Mouse (Mus musculus) MEL (cell line): ENCODE results near the gene Runx1.

Experiments used
- CTCF ChIP-seq, 3 experiments: IDR thresholded peaks in 2 of 3; conservative IDR thresholded peaks in 1 of 3; 2 replicates each; pipeline ENCODE4 v1.5.1; 2011 to 2012; ENCODE audit warnings: low read length in 3 of 3, low read depth in 2 of 3, mild to moderate bottlenecking in 2 of 3, improper control_type of control experiment in 1 of 3, inconsistent platforms in 1 of 3, mixed read lengths in 1 of 3, moderate library complexity in 1 of 3; ENCODE audit not compliant: control insufficient read depth in 1 of 3, insufficient read depth in 1 of 3, poor library complexity in 1 of 3, severe bottlenecking in 1 of 3
- ELF1 ChIP-seq: IDR thresholded peaks from 2 replicates; pipeline ENCODE4 v1.6.1; 2014; ENCODE audit warnings: low read depth, mild to moderate bottlenecking, inconsistent platforms, low read length, improper control_type of control experiment, moderate library complexity
- ETS1 ChIP-seq: IDR thresholded peaks from 2 replicates; pipeline ENCODE4 v1.6.1; 2012; ENCODE audit warnings: low read depth, mild to moderate bottlenecking, inconsistent platforms, low read length, improper control_type of control experiment, moderate library complexity
- HCFC1 ChIP-seq: IDR thresholded peaks from 2 replicates; pipeline ENCODE4 v1.6.1; 2012; ENCODE audit warnings: low read depth, mild to moderate bottlenecking, inconsistent platforms, low read length, improper control_type of control experiment, moderate library complexity
- MYB ChIP-seq: IDR thresholded peaks from 2 replicates; pipeline ENCODE4 v1.6.1; 2011; ENCODE audit warnings: mild to moderate bottlenecking, low read depth, low read length, improper control_type of control experiment
- NRF1 ChIP-seq: IDR thresholded peaks from 2 replicates; pipeline ENCODE4 v1.6.1; 2014; ENCODE audit warnings: low read depth, mild to moderate bottlenecking, inconsistent platforms, low read length, improper control_type of control experiment, moderate library complexity; ENCODE audit not compliant: poor library complexity, insufficient read depth, severe bottlenecking
- POLR2A ChIP-seq, 2 experiments: IDR thresholded peaks; 2 replicates each; pipeline ENCODE4 v1.6.1; 2011 to 2012; ENCODE audit warnings: low read length in 2 of 2, mild to moderate bottlenecking in 2 of 2, control low read depth in 1 of 2, improper control_type of control experiment in 1 of 2, low read depth in 1 of 2, moderate library complexity in 1 of 2; ENCODE audit not compliant: control insufficient read depth in 1 of 2, insufficient read depth in 1 of 2, poor library complexity in 1 of 2
- TCF12 ChIP-seq: IDR thresholded peaks from 2 replicates; pipeline ENCODE4 v1.6.1; 2014; ENCODE audit warnings: low read depth, mild to moderate bottlenecking, inconsistent platforms, low read length, improper control_type of control experiment, moderate library complexity
- USF1 ChIP-seq: IDR thresholded peaks from 2 replicates; pipeline ENCODE4 v1.6.1; 2014; ENCODE audit warnings: low read depth, mild to moderate bottlenecking, inconsistent platforms, low read length, improper control_type of control experiment, moderate library complexity
- USF2 ChIP-seq, 2 experiments: IDR thresholded peaks; 2 replicates each; pipeline ENCODE4 v1.6.1; 2011 to 2012; ENCODE audit warnings: improper control_type of control experiment in 2 of 2, low read length in 2 of 2, borderline replicate concordance in 1 of 2, inconsistent platforms in 1 of 2, low read depth in 1 of 2, mild to moderate bottlenecking in 1 of 2; ENCODE audit not compliant: insufficient read depth in 1 of 2
- ZC3H11A ChIP-seq: IDR thresholded peaks from 2 replicates; pipeline ENCODE4 v1.6.1; 2012; ENCODE audit warnings: low read depth, mild to moderate bottlenecking, inconsistent platforms, low read length, improper control_type of control experiment

DNA sequence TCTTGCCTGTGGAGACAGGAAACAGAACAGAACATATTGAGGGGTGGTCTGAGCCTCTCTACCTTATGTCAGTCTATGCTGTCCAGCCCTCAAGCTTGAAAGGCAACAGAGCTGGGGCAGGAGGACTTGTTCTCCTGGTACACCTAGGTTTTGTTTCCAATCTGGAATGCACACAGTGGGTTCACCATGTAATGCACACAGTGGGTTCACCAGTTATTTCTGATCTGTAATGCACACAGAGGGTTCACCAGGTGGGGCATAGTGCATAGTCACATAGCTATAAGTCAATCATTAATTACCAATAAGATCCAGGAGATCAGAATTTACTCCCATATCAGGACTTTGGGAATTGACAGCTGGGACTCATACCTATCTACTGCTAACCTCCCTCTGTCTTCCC is 157.1 kb downstream of the Runx1 start:
- TF ChIP-seq USF1 (no peak), CTCF (IDR thresholded peaks at IDR 0.05 in 2 of 3, conservative IDR thresholded peaks at IDR 0.05 in 1 of 3; ENCODE audit: control insufficient read depth in 1 of 3, insufficient read depth in 1 of 3, low read depth in 2 of 3, low read length in 3 of 3, poor library complexity in 1 of 3, severe bottlenecking in 1 of 3) (no peak), ZC3H11A (no peak), TCF12 (no peak), POLR2A (IDR thresholded peaks at IDR 0.05; ENCODE audit: control insufficient read depth in 1 of 2, insufficient read depth in 1 of 2, low read depth in 1 of 2, low read length in 2 of 2, poor library complexity in 1 of 2) (no peak), MYB (no peak), ETS1 (no peak), ELF1 (no peak), NRF1 (no peak), HCFC1 (no peak), USF2 (IDR thresholded peaks at IDR 0.05; ENCODE audit: borderline replicate concordance in 1 of 2, insufficient read depth in 1 of 2, low read depth in 1 of 2, low read length in 2 of 2) (no peak)
